Mouse (Mus musculus) common myeloid progenitor, adult 5-6 weeks (primary cell): ENCODE measurements at regions not wholly inside any gene's neighbourhood (a gene's known extent, or its start where the extent isn't known, plus 50 kb on each side); places are given as distances from the start of the nearest gene placed in this dataset.

Experiments used
- ATAC-seq: replicated peaks from 2 replicates; pipeline ENCODE4 v1.8.0; 2016; ENCODE audit warnings: low read depth, mild to moderate bottlenecking, moderate TSS enrichment, inconsistent platforms; ENCODE audit not compliant: poor library complexity, severe bottlenecking

DNA sequence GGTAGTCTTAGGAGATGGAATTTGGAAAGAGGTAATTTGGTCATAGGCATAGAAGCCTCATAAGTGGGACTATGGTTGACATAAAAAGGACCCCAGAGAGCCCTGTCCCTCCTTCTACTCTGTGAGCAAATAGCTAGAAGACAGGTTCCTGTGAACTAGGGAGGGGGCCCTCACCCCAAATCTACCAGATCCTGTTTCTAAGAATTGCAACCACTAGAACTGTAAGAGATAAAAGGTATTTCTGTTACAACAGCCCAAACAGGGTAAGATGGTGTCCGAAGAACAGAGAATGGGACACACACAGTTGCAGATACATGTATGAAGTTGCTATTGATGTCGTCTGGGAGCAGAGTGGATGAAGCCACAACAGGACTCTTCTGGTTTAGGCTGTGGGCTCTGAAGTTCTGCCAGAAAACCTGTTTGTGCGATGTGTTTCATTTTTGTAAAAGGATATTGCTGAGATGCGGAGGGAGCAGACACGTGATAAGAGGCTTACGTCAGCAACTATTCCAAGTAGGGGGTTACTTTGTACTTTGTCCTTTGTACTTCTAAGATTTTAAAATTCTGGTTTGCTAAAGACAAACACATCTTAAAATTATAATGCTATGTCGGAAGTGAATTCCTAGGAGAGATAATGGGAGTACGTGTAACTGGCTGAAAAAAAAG, 164.0 kb downstream of the Usp46 start:
- no peak for ATAC-seq

DNA sequence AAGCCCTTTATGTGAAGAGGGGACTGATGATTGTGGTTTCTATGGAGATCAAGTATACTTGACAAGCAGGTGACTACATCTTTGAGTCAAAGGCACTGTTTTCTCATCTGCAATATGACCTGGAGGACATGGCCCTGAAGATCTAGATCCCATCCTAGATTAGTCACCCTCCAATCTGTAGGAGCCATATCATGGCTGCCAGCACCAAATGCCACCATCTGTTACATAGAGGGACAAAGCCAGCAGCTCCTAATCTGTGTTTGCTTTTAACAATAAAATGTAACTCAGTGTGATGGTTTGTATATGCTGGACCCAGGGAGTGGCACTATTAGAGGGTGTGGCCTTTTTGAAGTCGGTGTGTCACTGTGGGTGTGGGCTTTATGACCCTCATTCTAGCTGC, 156.1 kb downstream of the Usp46 start:
- ATAC-seq: no peak

DNA sequence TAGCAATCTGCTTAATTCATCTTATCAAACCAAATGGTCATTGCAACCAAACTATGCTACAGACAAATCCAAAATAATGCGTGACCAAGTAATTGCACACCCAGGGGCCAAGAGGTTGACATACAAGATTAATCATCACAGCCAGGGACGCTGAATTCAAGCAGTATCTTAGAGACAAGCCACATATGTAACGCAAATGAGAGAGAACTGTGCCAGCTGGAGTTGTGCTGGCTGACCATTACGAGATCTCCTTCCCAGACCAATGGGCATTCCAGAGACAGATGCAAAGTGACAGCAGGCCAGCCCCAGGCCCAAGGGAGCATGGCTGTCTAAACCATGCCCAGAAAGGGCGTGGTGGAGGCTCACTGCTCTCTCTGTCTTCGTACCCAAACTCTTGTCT, 155.1 kb downstream of the Usp46 start:
- ATAC-seq: no peak

DNA sequence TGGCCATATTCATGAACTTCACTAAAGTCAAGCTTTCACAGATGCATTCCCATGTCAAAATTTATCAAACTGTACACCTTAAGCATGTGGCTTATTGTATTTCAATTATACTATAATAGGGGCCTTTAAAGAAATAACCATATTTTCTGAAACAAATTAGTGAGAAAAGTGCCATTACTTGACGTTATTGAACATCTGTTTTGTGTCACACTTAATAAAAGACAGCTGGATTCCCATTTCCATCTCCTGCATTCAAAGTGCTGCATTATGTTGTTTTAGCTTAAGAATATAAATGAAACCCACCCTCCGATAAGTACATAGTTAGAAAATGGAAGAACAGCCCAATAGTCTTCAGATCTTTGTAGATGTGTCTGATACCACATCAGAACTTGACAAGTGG, 150.2 kb downstream of the Usp46 start:
- ATAC-seq: no peak

DNA sequence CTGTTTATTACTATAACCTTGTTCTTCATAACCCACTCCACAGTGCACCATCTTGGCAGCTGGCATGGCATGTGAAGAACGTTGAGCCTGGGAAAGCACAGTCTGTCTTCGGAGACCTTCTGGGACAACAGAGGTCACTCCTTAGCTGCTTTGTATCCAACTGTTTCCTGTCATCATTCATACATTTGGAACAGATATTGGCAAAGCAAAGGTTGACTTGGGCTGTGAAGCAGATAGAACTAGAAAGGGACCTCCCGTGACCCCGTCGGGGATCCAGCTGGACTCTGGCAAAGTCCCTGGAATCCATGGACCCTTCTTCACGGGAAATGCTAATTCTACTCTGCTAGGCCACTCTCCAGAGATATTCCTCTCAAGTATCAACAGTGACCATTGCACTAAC, 148.3 kb downstream of the Usp46 start:
- ATAC-seq: no peak

DNA sequence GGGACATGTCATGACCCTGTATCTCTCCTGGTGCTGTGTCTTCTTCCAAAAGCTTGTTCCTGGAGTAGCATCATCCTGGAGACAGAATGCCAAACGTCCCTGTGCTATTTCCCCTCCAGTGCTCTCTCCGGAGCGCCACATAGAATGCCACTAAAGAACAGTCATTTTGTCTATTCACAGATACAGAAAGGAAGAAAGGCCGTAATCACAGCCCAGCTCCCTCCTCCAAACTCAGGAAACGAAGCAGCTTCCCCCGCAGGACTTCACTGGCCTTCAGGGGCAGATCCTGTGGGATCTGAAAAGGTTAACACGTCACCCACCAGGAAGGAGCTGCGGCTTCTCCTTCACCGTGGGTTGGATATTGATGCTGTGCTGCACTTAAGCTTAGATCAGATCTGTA, 140.7 kb downstream of the Usp46 start:
- no peak for ATAC-seq

DNA sequence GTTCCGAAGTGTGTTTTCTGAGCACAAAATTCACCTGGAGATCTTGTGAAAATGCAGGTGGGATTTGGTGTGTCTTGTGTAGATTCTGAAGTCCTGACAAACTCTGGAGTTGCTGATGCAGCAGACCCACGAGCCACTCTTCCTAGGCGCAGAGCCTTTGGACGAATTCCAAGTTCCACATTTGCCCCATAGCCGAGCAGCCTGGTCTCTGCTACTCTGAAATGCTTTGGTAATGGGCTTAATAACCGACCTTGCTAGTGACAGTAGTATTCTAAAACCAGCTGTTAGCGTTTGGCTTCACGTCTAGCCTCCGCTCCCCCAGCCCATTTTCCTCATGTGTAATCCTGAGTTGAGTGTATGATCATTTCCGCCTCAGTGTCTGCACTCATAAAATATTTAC, 139.5 kb downstream of the Usp46 start:
- no peak for ATAC-seq

DNA sequence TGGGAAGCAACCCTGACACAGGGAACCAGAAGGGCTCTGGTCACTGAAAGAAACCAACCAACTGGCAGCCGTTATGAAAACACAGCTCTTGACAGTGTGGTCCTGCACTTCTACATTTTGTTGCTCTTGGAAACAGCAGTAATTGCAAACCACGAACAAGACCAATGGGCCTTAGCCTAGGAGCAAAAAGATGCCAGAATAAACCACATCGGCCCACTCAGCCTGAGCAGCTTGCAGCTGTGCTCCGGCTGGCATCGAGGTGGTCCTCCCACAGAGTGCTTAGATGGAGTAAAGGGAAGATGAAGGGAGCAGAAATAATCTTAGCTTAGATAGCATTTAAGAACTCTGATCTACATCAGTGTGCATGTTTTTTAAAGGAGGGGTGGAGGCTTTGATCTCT, 138.0 kb downstream of the Usp46 start:
- no peak for ATAC-seq

DNA sequence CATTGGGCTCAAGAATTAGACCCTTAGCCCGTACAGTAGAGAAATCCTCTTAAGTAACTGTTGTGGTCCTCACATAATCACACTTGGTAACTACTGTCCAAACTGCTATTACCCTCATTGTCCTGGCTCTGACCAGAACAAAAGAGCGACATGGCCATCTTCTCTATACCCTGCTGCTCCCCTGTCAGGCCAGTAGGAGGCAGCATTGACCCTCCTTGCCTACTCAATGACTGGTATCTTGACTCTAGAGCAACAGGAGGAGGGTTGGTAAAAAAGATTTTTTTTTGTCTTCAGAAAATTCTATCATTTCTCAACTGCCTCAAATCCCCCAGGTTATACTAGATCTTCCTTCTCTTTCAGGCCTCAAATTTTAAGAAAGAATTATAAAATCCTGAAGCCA, 130.4 kb downstream of the Usp46 start:
- ATAC-seq: peak; percentile 83

DNA sequence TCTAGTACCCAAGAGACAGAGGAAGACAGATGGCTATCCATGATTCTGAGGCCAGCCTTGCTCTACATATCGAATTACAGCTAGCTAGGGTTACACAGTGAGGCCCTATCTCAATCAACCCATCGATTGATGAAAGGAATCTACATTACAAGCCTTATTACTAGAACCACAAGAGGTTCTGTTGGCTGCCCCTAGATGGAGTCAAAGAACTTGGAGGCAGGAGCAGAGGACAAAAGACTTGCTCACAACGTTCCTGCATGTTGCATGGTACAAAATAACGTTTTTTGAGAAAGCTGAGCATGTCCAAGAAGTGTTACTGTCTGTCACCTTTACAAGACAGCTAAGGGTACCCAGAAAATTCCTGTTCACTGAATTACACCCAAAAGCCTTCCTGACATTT, 129.8 kb downstream of the Usp46 start:
- ATAC-seq: no peak

DNA sequence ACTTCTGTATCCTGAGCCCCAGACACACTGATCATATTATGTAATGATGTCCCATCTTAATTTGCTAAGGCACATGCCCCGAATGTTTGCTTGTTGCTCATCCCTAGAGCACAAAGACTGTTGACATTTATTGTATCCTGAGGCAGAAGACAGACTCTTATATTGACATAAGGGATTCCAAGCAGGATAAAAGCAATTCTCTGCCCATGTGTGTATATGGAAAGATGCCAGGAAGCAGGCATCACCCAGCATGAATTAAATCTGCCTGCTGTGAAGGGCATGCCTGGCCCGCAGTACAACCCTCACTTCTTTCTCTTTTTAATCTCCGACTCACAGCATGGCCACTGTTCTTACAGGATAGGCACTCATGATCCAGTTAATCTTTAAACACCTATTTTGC, 125.3 kb downstream of the Usp46 start:
- ATAC-seq: no peak

DNA sequence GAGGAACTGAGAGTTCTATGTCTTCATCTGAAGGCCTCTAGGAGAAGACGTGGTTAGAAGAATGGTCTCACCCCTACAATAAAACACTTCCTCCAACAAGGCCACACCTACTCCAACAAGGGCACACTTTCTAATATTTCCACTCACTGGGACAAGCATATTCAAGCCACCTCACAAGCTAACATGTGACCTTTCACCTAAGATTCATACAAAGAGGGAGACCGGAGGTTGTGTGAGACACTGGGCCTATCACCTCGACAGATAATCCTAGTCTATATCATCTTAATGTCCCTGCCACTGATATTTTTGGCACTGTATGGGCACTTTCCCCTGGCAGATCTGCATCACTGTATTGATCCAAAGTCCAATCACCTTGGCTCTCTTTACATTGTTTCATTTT, 122.6 kb downstream of the Usp46 start:
- ATAC-seq: no peak

DNA sequence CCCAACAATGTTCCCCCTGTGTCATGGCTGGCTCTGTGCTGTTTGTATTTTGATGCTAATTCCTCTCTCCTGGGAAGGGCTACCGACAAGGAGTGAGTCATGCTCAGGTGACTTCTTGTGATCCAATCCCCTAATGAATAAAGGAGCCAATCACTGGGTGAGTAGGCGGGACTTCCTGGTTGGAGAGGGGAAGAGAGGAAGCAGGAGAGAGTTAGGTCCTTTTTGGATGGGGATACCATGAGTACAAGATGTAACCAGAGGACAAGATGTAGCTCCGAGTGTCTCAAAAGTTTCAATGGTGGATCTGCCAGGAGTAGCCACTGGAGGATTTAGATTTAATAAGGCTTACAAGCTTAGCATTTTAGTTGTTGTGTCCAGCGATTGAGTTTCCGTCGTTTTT, 122.1 kb downstream of the Usp46 start:
- no peak for ATAC-seq

DNA sequence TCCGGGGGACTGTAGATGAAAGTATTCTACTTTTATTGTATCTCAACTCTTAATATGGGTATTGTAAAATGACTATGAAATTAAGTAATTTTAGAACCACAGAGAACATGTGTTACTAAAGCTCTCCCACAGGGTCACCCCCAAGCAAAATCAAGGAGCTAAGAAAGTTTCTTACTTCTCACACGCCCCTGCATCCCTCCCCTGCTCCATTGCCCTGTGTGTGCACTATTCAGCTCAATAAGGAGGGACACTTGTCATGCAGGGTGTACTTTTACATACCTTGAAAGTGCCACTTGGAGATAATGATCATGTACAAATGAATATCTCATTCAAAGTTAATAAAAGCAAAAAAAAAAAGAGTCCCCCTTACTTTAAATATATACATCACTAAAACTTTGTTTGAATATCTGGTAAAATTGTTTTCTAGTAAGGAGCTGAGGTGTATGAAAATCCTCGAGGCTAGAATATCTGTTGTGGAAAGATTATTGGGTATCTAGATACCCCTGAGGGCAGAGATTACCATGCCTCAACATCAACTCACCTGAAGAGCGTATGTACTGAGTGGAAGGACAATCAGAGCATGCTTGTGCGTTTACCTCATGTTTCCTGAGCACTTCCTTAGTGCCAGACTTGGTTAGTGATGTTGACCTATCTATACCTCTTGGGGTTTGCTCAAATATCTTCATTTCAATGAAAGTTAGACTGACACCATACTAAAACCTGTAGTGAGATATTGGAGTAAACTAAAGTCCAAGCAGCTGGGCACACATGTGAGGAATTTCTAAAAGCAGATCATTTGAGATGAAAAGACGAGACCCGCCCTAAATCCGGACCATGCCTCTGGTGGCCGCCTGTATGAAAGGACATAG, 120.0 kb downstream of the Usp46 start:
- no peak for ATAC-seq
